Mouse (Mus musculus): ENCODE measurements around the gene Dab1.

DNA sequence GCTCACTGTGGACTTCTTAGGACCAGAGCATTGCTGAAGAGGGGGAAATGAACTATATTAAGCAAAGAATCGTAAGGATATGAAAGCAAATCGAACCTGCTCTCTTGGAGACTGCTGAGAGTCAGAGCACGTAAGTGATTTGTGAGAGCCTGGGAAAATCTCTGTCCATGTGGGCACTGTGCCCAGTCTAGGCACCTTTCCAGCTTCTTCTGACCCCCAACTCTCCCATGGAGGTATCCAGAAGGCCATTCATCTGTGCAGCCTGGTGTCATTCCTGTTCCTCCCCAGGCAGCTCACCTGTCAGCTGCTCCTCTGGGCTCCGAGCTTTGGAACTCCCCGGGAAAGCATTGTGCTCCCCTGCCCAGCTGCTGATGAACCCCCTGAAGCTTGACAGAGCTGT, 389.2 kb downstream of the Dab1 start:
- TF ChIP-seq CTCF (IDR thresholded peaks at IDR 0.05): no peak
- no peak for TF ChIP-seq EP300 (IDR thresholded peaks at IDR 0.05)
